Mouse (Mus musculus) MEL-GATA-1-ER (cell line): ENCODE measurements at regions not wholly inside any gene's neighbourhood (a gene's known extent, or its start where the extent isn't known, plus 50 kb on each side); places are given as distances from the start of the nearest gene placed in this dataset.

ENCODE experiments used
- DNase-seq: peaks from one replicate; pipeline ENCODE4 v3.0.0-alpha.2; 2012; ENCODE audit warnings: low read depth; ENCODE audit errors: extremely low read depth

DNA sequence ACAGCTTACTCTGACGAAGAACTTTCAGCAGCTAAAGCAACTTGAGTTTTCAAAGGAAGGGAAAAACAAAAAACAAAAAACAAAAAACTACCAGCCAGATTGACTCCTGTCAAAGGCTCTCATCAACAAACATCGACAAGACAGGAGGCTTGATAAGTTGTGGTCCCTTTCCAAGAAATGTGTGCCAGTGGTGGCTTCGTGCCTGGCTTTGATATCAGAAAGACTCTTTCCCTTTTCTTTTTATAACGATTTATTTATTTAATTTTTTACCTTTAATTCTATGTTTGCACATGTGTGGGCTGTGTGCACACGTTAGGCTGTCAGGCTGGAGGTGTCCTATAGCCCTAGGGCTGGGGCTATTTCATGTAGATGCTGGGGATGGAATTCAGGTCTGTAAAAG, 60.4 kb downstream of the Dact1 start:
- no peak for DNase-seq

DNA sequence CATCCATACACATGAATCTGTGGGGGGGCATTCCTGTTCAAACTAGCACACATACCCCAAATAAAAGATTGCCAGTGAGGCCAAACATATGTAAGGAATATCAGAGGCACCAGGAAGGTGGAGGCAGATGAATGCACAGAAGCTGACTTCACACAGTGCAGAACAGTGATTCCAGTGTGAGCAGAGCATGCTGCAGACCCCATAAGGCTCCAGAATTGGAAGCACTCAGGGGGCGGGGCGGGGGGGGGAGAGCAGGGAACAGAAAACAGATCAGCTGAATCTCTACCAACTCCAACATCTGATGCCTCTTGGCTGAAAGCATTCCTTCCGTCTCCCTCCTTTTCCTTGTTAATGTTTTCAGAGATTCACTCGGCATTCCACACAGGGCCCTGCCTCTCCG, 62.3 kb downstream of the Dact1 start:
- DNase-seq = no peak

GRCm38 (mm10) chr12:71373633-71374032, 63.9 kb downstream of the Dact1 start:
- DNase-seq = no peak

DNA sequence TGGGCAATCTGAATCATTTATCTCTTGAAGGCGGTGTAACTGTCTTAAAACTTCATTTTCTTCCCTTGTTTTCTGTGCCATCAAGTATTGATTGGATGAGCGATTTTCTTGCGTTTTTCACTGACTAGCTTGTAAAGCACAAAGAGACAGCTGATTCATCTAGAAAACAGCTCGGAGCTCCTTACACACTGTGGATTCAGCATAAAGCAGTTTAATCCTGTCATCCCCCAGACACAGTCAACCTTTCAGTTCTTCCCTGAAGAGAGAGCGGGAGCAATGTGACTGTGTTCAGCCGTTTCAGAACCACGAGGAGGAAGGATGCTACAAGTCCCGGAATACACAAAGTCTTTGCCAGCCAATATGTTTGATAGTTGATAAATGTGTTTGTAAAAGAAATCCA, 66.8 kb downstream of the Dact1 start:
- no peak for DNase-seq

- DNase-seq = no peak
Observed at GRCm38 (mm10) chr12:71376966-71377365, 67.3 kb downstream of the Dact1 start.

DNA sequence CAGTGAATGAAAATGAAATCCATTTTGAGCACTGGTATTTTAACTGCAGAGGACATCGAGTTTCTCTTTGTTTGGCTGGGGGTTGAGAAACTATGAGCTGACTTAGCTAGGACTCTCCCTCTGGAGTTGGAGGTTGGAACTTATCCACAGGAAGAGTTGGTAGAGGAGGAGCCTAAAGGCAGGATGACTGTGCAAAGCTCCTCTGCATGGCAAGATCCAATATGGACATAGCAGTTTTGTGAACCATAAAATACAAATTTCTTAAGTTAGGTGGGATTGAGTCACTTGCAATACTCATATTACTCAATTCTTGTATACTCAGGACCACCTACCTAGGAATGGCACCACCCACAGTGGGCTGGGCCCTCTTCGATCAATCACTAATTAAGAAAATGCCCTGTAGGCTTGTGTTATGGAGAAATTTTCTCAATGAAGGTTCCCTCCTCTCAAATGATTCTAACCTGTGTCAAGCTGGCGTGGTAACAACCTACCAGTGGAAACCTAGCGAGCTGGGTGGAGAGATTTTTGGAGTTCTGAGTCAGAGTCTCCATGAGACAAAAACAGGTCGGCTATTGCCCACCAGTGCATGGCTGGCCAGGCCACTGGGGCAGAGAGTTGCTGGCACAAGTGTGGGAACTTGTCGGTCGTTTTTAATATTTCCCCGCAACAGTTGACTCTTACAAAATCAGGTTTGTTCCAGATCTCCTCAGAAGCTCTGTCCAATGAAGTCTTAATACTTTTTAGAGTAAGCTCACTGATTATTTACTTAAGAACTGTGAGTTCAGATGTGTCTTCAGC, 70.1 kb downstream of the Dact1 start:
- no peak for DNase-seq

DNA sequence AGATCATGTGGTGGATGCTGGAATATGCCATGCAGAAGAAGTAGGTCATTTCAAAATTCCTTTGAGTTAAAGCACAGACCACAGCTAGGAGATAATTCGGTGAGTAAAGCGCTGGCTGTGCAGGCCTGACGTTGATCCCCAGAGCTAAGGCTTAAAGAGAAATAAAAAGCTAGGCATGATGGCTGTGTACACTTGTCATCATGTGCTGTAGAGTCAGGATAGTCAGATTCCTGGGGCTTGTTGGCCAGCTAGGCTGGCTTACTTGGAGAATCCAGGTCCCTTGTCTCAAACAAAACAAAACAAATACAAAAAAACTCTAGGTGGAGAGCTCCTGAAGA, 70.7 kb downstream of the Dact1 start:
- no peak for DNase-seq

DNA sequence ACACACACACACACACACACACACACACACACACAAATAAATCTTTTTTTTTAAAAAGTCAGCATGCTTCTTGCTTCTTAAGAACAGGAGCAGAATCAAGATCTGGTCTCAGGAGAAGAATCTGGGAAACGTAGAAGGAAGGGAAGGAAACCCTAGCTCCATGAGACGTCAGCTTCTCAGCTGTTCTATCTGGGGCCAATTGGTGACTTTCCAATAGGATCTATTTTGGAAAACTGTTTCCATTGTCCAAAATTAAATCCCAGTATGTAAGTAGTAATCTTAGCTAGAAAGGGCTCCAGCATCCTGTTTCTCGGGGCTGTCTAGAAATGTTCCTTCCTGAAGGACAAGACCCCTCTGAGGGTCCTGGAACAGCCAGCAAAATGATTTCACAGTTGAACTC, 76.6 kb downstream of the Dact1 start:
- DNase-seq = no peak

DNA sequence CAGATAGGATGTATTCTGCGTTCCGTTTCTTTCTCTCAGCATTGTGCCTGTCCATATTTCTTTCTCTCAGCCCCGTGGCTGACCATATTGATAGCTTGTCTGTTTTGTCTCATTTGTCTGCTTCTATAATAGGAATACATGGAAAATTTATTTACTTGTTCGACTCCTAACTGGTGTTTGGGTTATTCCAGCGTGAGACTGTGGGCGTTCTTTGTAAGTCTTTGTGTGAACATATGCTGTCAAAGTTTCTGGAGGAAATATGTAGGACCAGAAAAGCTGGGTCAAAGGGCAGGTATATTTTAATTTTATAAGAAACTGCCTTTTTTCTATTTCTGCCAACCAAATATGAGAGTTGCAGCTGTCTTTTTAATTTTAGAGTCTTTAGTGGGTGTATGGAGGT, 81.8 kb downstream of the Dact1 start:
- DNase-seq = no peak

- DNase-seq = no peak
Observed at GRCm38 (mm10) chr12:71393752-71394151, 84.1 kb downstream of the Dact1 start.

DNA sequence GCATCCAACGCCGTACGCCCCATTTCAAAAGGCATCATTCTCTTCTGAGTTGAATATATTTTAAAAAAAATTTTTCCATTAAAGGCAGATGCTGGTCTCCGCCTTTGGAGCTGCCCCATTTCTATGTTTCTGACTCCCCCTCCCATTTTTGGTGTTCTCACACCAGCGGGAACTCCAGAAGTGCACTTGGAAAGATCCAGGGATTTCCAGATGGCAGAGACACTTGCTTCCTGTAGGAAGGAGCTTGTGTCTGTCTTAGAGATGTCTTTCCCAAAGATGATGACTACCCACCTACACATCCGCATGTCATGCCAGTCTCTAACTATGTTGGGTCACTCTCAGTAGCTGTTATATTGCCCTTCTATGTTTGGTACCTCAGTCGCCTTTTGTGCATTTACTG, 87.8 kb downstream of the Dact1 start:
- no peak for DNase-seq

GRCm38 (mm10) chr12:71398701-71399100, 89.0 kb downstream of the Dact1 start:
- no peak for DNase-seq

GRCm38 (mm10) chr12:71400201-71400600, 90.5 kb downstream of the Dact1 start:
- DNase-seq = no peak

DNA sequence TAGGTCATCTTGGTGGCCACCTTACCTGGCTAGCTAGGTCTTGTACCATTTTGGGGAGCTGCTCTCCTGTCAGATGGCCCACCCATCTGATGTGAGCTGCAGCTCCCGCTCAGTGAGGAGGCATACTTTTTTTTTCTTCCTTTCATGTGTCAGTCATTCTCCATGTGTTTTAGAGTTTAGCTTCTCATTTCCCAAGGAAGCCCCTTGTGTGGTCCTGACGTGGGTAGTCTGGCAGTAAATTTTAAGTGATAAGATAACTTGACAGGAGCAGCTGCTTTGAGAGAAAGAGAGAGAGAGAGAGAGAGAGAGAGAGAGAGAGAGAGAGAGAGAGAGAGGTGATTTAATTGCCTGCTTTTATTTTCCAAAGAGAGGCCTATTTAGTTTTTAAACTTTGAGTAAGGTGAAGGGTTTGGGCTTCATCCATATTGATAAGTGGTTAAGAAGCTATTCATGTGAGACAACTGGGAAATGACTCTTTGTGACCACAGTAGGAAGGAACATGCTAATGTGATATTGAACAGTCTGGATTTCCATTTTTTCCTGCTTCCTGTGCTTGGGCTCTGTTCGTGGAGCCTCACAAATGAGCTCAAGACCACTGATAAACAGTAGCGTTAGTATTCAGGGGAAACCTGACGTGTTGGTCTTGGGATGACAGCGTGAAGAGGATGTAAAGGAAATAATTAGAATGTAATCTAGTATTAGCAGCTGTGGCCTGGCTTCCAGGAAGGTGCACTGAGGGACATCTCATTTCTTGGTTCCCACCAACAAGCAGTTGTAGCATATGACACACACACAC, 92.1 kb downstream of the Dact1 start:
- no peak for DNase-seq

DNA sequence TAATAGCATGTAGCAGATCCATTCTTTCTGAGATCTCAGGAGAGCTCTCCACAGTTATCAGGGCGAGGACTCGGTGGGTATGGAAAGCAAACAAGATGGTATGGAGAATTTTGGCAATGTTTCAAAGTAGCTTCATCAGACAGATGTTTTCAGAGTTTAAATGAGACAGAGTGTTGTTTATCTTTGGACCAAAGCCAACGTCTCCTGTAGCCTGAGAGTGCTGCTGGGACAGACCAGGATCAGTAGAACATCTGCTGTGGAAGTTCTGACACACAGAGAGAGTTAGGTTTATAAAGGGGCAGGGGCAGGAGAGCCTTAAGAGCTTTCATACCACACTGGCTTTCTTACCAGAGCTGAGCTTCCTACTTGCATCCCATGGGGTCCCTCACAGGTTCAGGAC, 97.6 kb downstream of the Dact1 start:
- no peak for DNase-seq

DNA sequence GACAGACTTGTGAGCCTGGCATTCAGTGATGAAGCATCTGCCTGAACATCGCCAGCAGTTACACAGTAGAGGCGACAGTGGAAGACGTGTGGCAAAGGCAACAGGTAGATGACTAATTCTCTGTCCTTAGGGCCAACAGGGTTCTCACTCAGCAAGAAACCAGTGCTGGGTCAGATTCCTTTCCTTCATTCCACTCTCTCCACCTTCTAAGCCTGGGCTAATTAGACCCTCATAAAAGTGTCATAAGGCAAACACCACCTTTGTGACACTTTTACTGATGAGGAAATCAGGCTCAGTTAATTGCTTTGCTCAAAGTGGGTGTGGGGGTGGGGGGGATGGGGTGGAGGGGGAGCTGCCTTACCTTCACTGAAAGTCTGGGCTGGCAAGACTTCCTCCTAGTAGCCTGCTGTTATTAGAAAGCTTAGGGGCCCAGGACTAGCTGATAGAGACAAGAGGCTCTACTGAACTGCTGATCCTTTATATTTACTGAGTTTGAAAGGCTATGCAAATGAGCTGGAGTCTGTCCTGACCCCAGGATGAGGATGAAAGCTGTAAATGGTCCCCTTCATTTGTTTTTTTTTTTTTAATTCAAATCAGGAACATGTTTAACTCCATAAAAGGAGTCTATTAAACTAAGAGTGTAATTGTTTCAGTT, 98.8 kb downstream of the Dact1 start:
- DNase-seq = no peak

DNA sequence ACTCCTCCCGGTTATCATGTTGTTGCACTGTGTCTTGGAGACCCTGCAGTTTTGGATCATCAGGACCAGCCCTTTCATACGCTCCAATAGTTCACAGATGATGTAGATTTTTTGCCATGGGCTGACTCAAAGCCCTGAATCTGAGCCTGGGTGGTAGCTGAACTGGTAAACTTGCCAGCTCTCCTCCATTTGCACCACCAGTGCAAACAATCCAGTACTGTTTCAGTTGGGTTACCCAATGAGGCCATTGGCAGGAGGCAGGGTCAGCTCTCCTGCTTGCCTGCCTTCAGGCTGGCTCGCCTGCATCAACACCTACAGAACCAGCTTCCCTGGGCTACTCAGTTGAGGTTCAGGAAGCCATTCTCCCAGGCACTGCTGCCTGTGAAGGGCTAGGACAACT, 102.6 kb downstream of the Dact1 start:
- no peak for DNase-seq

- DNase-seq = no peak
Observed at GRCm38 (mm10) chr12:71416968-71417367, 107.3 kb downstream of the Dact1 start.

DNA sequence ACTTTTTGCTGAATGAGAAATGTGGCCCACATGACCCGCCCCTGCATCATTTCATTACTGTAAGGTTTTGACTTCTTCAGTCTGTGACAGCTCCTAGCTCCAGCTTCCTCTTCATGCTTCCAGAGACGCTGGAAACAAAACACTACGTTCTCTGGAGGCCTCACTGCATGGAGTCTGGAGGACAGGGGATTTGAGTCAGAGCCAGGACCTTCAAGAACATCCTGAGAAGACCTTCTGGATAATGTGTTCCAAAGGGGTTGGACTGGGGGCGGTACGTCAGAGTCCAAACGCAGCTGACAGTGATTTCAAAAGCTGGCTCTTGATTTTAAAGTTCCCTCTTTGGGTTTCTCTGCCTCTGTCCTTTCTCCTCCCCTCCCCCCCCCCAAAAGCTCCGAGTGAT, 108.5 kb downstream of the Dact1 start:
- DNase-seq = no peak

- DNase-seq = no peak
Observed at GRCm38 (mm10) chr12:71419161-71419560, 109.5 kb downstream of the Dact1 start.

- no peak for DNase-seq
Observed at GRCm38 (mm10) chr12:71426023-71426719, 116.5 kb downstream of the Dact1 start.

DNA sequence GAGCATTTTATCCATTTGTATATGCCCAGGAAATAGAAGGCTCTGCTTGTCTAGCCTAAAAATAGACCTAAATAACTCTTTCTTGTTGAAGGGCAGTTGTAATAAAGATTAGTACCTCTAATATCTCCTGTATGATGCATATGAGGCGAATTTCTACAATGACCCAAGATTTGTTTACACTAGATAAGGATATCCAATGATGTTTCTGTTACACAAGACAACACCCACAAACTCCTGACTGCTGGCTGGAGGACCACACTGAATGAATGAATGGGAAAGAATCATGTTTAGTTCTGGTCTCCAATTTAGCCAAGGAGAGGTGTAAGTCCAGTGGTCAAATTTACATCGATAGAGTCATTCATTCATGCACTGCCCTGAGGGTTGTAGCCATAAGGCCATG, 118.3 kb downstream of the Dact1 start:
- DNase-seq = no peak
